Mouse (Mus musculus) intestine, embryonic 16.5 days (tissue): ENCODE results near the gene Pkp2. TPM values are rescaled to one million over a fixed set of nuclear protein-coding genes. Genes with fewer than 3 reads are reported as not detected.
A peak's percentile ranks its signal among the peaks of the same experiment; 100 is the strongest.
"Not testable (repeated sequence)": the region's sequence is repeated elsewhere in the genome, so short reads cannot be mapped to it uniquely, and the experiment has no call there.

ENCODE experiments used
- ATAC-seq: fragments of 200-750 bp; cut with Nextera tagmentation; 2 replicates; pipeline ENCODE4 v1.8.0; 2017; ENCODE audit warnings: moderate TSS enrichment, moderate library complexity
- H3K27ac ChIP-seq: fragments of 300-500 bp; sonication (generic); 2 replicates; pipeline ENCODE4 v1.5.1; 2014; ENCODE audit warnings: mild to moderate bottlenecking, low read length
- H3K27me3 ChIP-seq: fragments of 300-500 bp; sonication (generic); replicated peaks from 2 replicates; pipeline ENCODE4 v1.6.1; 2014; ENCODE audit warnings: low read length, control low read depth, mixed read lengths; ENCODE audit not compliant: control insufficient read depth, insufficient read depth
- H3K36me3 ChIP-seq: fragments of 300-500 bp; sonication (generic); 2 replicates; pipeline ENCODE4 v1.6.1; 2014; ENCODE audit warnings: low read length, control low read depth; ENCODE audit not compliant: control insufficient read depth, insufficient read depth
- H3K4me1 ChIP-seq: fragments of 300-500 bp; sonication (generic); 2 replicates; pipeline ENCODE4 v1.6.1; 2014; ENCODE audit warnings: low read length, control low read depth, mixed read lengths; ENCODE audit not compliant: control insufficient read depth, insufficient read depth
- H3K4me2 ChIP-seq: fragments of 300-500 bp; sonication (generic); 2 replicates; pipeline ENCODE4 v1.6.1; 2014; ENCODE audit warnings: low read depth, low read length, control low read depth
- H3K4me3 ChIP-seq: fragments of 300-500 bp; sonication (generic); 2 replicates; pipeline ENCODE4 v1.5.1; 2014; ENCODE audit warnings: mild to moderate bottlenecking, low read length
- H3K9ac ChIP-seq: fragments of 300-500 bp; sonication (generic); 2 replicates; pipeline ENCODE4 v1.6.1; 2014; ENCODE audit warnings: low read depth, low read length
- H3K9me3 ChIP-seq: fragments of 300-500 bp; sonication (generic); 2 replicates; pipeline ENCODE4 v1.6.1; 2016; ENCODE audit warnings: low read length, control low read depth; ENCODE audit not compliant: control insufficient read depth
- WGBS: fragments of 180-500 bp; shearing (Covaris S2); extraction: QIAGEN DNeasy Blood & Tissue Kit; methylation state at CpG from one replicate; pipeline ENCODE4 v1.1.7; 2014; 5-methylcytosine and 5-hydroxymethylcytosine counted together
- polyA plus RNA-seq: library from polyadenylated mRNA; unstranded; fragments of >200 nt; fragmentation: Nextera tagmentation; extraction: Ambion mirVana; gene quantifications from 2 replicates; pipeline ENCODE4 v1.2.1, GENCODE M21; 2015

Pkp2 gene
- 26.6 and 29.3 TPM in 2 replicates for polyA plus RNA-seq

DNA sequence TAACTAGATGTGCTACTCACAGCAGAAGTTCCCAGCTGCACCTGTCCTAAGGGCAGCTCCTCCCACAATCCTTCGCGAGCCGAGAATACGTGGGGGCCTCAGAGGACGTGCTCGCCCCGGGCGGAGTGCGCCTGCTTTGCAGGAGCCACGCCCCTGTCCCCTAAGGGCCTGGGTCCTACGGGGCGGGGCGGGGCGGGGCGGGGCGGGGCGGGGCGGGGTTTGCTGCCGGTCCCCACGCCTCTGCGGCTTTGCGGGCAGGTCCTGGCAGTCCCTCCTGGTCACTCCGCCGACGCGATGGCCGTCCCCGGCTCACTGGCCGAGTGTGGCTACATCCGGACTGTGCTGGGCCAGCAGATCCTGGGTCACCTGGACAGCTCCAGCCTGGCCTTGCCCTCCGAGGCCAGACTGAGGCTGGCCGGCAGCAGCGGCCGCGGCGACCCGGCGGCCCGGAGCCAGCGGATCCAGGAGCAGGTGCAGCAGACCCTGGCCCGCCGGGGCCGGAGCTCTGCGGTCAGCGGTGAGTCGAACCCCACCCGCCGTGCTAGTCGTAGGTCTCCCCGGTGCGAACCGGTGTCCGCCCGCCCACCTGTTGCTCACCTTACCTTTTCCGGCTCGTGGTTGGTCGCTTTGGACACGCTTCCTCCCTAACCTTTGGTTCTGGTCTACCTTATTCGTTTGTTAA lies at the start of gene Pkp2:
Gene Pkp2 (plus strand): TSS at position 240 of the 682 bp plus-strand sequence.
- Histone ChIP-seq H3K4me2 (peak within 1 kb of the TSS; percentile 83), H3K27ac (peak within 1 kb of the TSS; percentile 83), H3K9me3 (no peaks in the 10 kb centered on the region), H3K4me3 (peak within 1 kb of the TSS; percentile 74), H3K9ac (peak within 1 kb of the TSS; percentile 80), H3K4me1 (0 out of 2 replicates have a peak, but pooled peaks cover 5% of the 10 kb centered on the region), H3K27me3 (peaks cover 3% of the 10 kb centered on the region; the same call in 1 of the 2 replicates), H3K36me3 (no peaks in the 10 kb centered on the region)
- under 1% methylated on average over 58 of the region's 59 CpGs for WGBS
- ATAC-seq = peak; percentile 97

DNA sequence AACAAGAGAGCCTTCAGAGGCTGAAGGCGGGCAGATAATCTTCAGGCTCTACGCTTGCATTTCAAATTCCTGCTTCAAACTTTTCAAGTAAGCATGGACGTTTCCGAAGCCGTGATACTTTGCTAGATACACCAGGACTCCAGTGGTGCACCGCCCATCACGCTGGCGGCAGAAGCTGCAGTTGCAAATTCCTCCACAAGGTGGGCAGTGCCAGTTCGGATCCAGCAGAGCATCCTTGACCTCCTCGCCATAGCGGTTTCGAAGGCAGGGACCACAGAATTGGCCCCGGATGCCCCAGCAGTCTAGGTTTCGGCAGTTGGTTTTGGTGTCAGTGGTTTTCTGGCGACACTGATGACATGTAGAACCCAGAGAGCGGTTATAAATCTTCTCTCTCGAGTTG lies 15.7 kb upstream of the Pkp2 start:
- 64% methylated on average over 17 of the region's 17 CpGs for WGBS
- Histone ChIP-seq H3K36me3 (no peaks in the 10 kb centered on the region), H3K9ac (no peak overlapping the region), H3K27ac (no peak overlapping the region), H3K9me3 (no peaks in the 10 kb centered on the region), H3K4me3 (no peak overlapping the region), H3K4me1 (no peaks in the 10 kb centered on the region), H3K4me2 (no peak overlapping the region), H3K27me3 (no peaks in the 10 kb centered on the region)
- ATAC-seq = no peak

GRCm38 (mm10) chr16:16201991-16202390 lies 11.1 kb upstream of the Pkp2 start:
- ATAC-seq = peak; percentile 52; the same call in 1 of the 2 replicates
- H3K36me3 ChIP-seq, H3K4me2 ChIP-seq: not testable (repeated sequence)

DNA sequence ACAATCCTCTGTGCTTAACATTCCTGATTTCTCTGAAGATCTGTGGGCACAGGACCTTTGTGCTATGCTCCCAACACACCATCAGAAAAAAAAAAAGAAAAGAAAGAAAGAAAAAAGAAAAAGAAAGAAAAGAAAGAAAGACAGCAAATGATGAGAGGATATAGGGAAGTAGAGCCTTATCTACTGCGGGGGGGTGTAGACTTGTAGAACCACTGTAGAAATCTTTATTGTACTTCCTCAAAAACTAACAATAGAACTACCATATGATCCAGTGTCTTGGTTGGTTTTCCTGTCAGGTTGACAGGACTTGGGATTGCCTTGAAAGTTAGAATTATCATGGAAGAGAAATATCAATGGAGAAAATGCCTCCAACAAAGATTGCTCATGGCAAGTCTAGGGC lies 8.5 kb upstream of the Pkp2 start:
- 84% methylated on average over 1 of the region's 1 CpGs for WGBS
- Histone ChIP-seq H3K9me3 (no peaks in the 10 kb centered on the region), H3K9ac (no peak overlapping the region), H3K27me3 (no peaks in the 10 kb centered on the region), H3K36me3 (no peaks in the 10 kb centered on the region), H3K27ac (no peak overlapping the region), H3K4me1 (no peaks in the 10 kb centered on the region), H3K4me3 (no peak overlapping the region), H3K4me2 (no peak overlapping the region)
- ATAC-seq = no peak

More at GRCm38 (mm10) chr16:16201991-16202390, 11.1 kb upstream of the Pkp2 start:
- not testable (repeated sequence) for H3K4me1 ChIP-seq, H3K27me3 ChIP-seq, H3K27ac ChIP-seq, H3K9me3 ChIP-seq, H3K9ac ChIP-seq, H3K4me3 ChIP-seq
- WGBS = 35% methylated on average over 8 of the region's 8 CpGs

GRCm38 (mm10) chr16:16212723-16213078 lies 417 bp upstream of the Pkp2 start:
- no peaks in the 10 kb centered on the region for H3K9me3 ChIP-seq
- H3K4me3 ChIP-seq = peak overlapping the region; percentile 74
- peaks cover 3% of the 10 kb centered on the region; the same call in 1 of the 2 replicates for H3K27me3 ChIP-seq
- WGBS = 8% methylated on average over 7 of the region's 7 CpGs
- H3K4me1 ChIP-seq = 0 out of 2 replicates have a peak, but pooled peaks cover 5% of the 10 kb centered on the region
- H3K36me3 ChIP-seq = no peaks in the 10 kb centered on the region
- H3K27ac ChIP-seq = peak overlapping the region; percentile 68
- no peak; the same call in 1 of the 2 replicates for ATAC-seq
- peak overlapping the region; percentile 83 for H3K4me2 ChIP-seq
- H3K9ac ChIP-seq = peak overlapping the region; percentile 80; the same call in 1 of the 2 replicates

- H3K4me3 ChIP-seq = peak overlapping the region; percentile 74
- H3K27me3 ChIP-seq = peaks cover 3% of the 10 kb centered on the region; the same call in 1 of the 2 replicates
- peak overlapping the region; percentile 83 for H3K27ac ChIP-seq
- H3K9ac ChIP-seq = peak overlapping the region; percentile 80
- H3K4me2 ChIP-seq = peak overlapping the region; percentile 83
- no peaks in the 10 kb centered on the region for H3K36me3 ChIP-seq
- ATAC-seq = peak; percentile 53
- H3K9me3 ChIP-seq = no peaks in the 10 kb centered on the region
- WGBS = 3% methylated on average over 17 of the region's 17 CpGs
- H3K4me1 ChIP-seq = 0 out of 2 replicates have a peak, but pooled peaks cover 5% of the 10 kb centered on the region
Observed at GRCm38 (mm10) chr16:16213761-16214305, 715 bp downstream of the Pkp2 start.

DNA sequence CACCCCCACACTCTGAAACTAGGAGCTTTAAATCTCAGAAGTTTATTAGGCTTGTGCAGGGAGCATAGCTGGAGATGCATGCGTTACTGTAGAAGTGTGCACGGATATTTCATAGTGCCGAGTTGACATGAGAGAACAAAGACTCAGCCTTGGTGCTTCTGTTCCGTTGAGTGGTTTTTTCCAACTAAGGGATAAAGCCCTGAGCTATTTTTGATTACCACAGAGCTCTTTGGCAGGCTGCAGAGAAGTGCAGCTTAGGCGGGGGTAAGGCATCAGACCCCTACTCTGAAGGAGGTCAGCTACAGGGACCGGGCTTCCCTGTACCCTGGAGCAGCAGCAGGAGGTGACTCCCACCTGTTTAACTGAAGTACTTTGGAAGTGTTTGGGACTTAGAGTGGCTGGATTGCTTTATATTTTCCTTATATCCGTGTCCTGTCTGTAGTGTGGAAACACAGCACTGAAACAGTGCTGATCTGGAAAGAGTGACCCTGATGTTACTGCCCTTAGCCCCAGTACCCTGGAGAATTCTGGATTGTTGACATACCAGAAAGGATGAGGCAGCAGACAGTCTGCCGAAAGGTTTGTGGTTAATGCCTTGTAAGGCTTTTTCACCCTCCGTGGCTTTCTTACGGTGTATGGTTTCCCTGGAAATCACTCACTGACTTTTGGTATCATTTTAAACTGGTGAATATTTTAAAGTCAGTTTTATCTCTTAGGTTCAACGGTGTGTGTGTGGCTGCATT lies 2.7 kb downstream of the Pkp2 start:
- Histone ChIP-seq H3K4me2 (no peak overlapping the region), H3K27ac (peak overlapping the region; percentile 13; the same call in 1 of the 2 replicates), H3K9ac (no peak overlapping the region), H3K4me3 (no peak overlapping the region), H3K36me3 (no peaks in the 10 kb centered on the region), H3K4me1 (0 out of 2 replicates have a peak, but pooled peaks cover 5% of the 10 kb centered on the region), H3K27me3 (peaks cover 3% of the 10 kb centered on the region; the same call in 1 of the 2 replicates), H3K9me3 (no peaks in the 10 kb centered on the region)
- no peak for ATAC-seq
- 29% methylated on average over 11 of the region's 11 CpGs for WGBS

GRCm38 (mm10) chr16:16216934-16217333 lies 3.8 kb downstream of the Pkp2 start:
- no peaks in the 10 kb centered on the region for H3K9me3 ChIP-seq
- no peak overlapping the region for H3K4me3 ChIP-seq
- no peak for ATAC-seq
- 95% methylated on average over 1 of the region's 1 CpGs for WGBS
- H3K9ac ChIP-seq = no peak overlapping the region
- no peak overlapping the region for H3K4me2 ChIP-seq
- H3K36me3 ChIP-seq = no peaks in the 10 kb centered on the region
- peaks cover 3% of the 10 kb centered on the region; the same call in 1 of the 2 replicates for H3K27me3 ChIP-seq
- H3K4me1 ChIP-seq = 0 out of 2 replicates have a peak, but pooled peaks cover 5% of the 10 kb centered on the region
- no peak overlapping the region for H3K27ac ChIP-seq

DNA sequence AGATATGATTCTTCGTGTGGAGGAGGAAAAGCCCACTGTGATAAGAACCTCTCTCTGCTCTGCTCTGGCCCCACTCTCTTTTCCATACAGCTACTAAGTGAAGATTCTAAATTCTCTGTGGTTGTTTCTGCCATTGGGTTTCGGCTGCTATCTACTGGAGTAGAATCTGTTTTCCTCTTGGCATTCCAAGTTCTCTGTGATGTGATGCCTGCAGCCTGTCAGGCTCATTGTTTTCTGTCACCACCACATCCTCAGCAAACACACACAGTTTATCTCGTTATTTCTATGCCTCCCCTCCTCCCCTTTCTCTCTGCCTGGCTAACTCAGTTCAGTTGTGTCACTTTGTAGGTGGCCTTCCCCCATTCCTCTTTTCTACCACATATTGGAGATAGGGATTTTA lies 6.7 kb downstream of the Pkp2 start:
- no peaks in the 10 kb centered on the region for H3K27me3 ChIP-seq
- no peaks in the 10 kb centered on the region for H3K36me3 ChIP-seq
- H3K4me2 ChIP-seq = no peak overlapping the region
- H3K9me3 ChIP-seq = no peaks in the 10 kb centered on the region
- peaks cover 20% of the 10 kb centered on the region; the same call in 1 of the 2 replicates for H3K4me1 ChIP-seq
- WGBS = 31% methylated on average over 3 of the region's 3 CpGs
- no peak for ATAC-seq
- no peak overlapping the region for H3K27ac ChIP-seq
- H3K9ac ChIP-seq = no peak overlapping the region
- H3K4me3 ChIP-seq = no peak overlapping the region
